Mouse (Mus musculus): Measurements from ENCODE around the gene Nox3. TPM values are rescaled to one million over a fixed set of nuclear protein-coding genes. Genes with fewer than 3 reads are reported as not detected.

Nox3 gene
- polyA plus RNA-seq, 1 experiment from 2014 or later: not detected

DNA sequence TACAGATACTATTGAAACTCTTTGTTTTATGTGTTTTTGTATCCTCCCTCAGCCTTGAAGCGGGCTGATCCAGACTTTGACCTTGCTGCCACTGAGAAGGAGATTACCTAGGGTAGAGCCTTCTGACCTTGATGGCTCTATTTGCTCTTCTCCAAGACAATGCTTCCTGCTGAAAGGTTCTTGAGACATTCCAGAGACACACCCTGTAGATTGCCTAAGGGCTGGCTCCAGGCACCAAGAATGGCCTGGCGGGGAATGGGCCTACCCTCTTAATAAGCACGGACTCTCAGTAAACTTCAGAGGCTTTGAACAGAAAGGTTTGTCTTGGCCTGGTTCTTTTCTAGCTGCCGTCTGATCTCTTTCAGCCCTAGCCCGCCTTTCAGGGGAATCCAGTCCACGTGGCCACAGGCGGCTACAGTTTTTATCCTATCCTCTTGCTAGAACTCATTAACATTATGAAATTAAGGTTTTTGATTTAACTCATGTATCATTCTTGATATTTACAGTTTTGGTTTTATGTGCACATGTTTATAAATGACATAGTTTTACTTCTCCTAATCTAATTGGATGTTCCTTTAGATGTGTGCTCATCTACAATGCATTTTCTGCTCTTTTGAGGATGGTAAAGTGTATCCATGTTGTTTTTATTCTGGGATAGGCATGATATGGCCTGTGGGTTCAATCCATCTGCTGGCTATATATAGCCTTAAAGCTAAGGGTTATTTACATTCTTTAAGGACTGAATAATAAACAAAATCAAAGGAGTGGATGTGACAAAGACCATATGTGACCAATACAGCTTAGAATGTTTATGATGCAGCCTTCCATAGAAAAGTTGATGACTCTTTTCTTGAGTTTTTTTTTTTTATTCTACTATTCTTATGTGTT lies 79.5 kb downstream of the Nox3 start:
- 30% methylated on average over 7 of the region's 7 CpGs for WGBS
- no peaks in the 10 kb centered on the region for H3K9me3 ChIP-seq (ENCODE audit: control insufficient read depth, low read length)
- no peaks in the 10 kb centered on the region for H3K36me3 ChIP-seq (ENCODE audit: control insufficient read depth, insufficient read depth, low read length)
- no peaks in the 10 kb centered on the region for H3K27me3 ChIP-seq (replicated peaks; ENCODE audit: control insufficient read depth, insufficient read depth, low read length)
- DNase-seq (ENCODE audit: low spot score): no peak
- H3K9ac ChIP-seq (ENCODE audit: low read length): no peak overlapping the region
- ATAC-seq (replicated peaks; ENCODE audit: low FRiP score, low TSS enrichment, low read depth): no peak; the same call in 1 of the 2 replicates
- 0 out of 2 replicates have a peak, but pooled peaks cover 3% of the 10 kb centered on the region for H3K4me1 ChIP-seq (replicated peaks; ENCODE audit: control insufficient read depth, insufficient read depth, low read length)
- H3K4me3 ChIP-seq (ENCODE audit: low read depth, low read length): no peak overlapping the region
- H3K27ac ChIP-seq (ENCODE audit: low read depth): peak overlapping the region; percentile 38; the same call in 1 of the 2 replicates
- H3K4me2 ChIP-seq (ENCODE audit: low read length): no peak overlapping the region

DNA sequence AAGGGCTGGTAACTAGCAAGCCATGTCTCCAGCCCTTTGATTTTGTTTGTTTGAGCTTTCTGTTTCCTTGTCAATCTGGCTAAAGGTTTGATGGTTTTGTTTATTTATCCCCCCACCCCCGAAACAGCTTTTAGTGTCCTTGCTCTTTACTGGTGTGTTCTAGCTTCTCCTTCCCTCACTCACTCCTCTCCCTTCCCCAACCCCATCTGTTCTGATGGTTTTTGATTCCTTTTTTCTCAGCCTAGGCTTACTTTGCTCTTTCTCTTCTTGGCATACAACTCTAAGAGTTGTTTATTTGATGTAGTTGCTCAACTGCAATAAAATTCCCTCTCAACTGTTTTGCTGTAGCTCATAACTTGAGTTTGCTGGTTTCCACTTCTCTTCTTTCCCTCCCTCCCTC lies 80.5 kb downstream of the Nox3 start:
- 27% methylated on average over 1 of the region's 1 CpGs for whole genome bisulfite sequencing
- H3K27ac ChIP-seq (ENCODE audit: low read depth): no peak overlapping the region

DNA sequence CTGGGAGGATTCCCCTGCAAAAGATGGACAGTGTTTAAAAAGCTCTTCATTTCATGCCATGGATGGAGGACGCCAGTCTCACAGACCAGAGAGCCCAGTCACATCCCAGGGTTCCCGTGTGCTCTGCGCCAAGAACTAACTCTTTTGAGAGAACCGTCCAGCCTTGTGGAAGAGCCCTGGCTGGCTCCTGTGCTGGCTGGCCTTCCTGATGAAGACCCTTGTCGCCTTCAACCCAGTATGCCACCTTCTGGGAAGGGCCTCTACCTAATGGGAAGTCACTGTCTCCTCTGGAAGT lies 84.3 kb downstream of the Nox3 start:
- Histone ChIP-seq H3K4me3 (ENCODE audit: low read depth, low read length) (no peak overlapping the region), H3K36me3 (ENCODE audit: control insufficient read depth, insufficient read depth, low read length) (no peaks in the 10 kb centered on the region), H3K27me3 (replicated peaks; ENCODE audit: control insufficient read depth, insufficient read depth, low read length) (no peaks in the 10 kb centered on the region), H3K27ac (ENCODE audit: low read depth) (no peak overlapping the region), H3K4me1 (replicated peaks; ENCODE audit: control insufficient read depth, insufficient read depth, low read length) (0 out of 2 replicates have a peak, but pooled peaks cover under 1% of the 10 kb centered on the region), H3K4me2 (ENCODE audit: low read length) (no peak overlapping the region), H3K9me3 (ENCODE audit: control insufficient read depth, low read length) (no peaks in the 10 kb centered on the region), H3K9ac (ENCODE audit: low read length) (no peak overlapping the region)
- 80% methylated on average over 5 of the region's 5 CpGs for WGBS
- no peak for ATAC-seq (replicated peaks; ENCODE audit: low FRiP score, low TSS enrichment, low read depth)
- no peak for DNase-seq (ENCODE audit: low spot score)

More for the DNA sequence above, 80.5 kb downstream of the Nox3 start:
- ATAC-seq (replicated peaks; ENCODE audit: low FRiP score, low TSS enrichment, low read depth): no peak
- no peak for DNase-seq (ENCODE audit: low spot score)
- no peaks in the 10 kb centered on the region for H3K27me3 ChIP-seq (replicated peaks; ENCODE audit: control insufficient read depth, insufficient read depth, low read length)
- no peak overlapping the region for H3K9ac ChIP-seq (ENCODE audit: low read length)
- no peak overlapping the region for H3K4me2 ChIP-seq (ENCODE audit: low read length)
- no peak overlapping the region for H3K4me3 ChIP-seq (ENCODE audit: low read depth, low read length)
- no peaks in the 10 kb centered on the region for H3K9me3 ChIP-seq (ENCODE audit: control insufficient read depth, low read length)
- no peaks in the 10 kb centered on the region for H3K36me3 ChIP-seq (ENCODE audit: control insufficient read depth, insufficient read depth, low read length)
- H3K4me1 ChIP-seq (replicated peaks; ENCODE audit: control insufficient read depth, insufficient read depth, low read length): 0 out of 2 replicates have a peak, but pooled peaks cover 3% of the 10 kb centered on the region

DNA sequence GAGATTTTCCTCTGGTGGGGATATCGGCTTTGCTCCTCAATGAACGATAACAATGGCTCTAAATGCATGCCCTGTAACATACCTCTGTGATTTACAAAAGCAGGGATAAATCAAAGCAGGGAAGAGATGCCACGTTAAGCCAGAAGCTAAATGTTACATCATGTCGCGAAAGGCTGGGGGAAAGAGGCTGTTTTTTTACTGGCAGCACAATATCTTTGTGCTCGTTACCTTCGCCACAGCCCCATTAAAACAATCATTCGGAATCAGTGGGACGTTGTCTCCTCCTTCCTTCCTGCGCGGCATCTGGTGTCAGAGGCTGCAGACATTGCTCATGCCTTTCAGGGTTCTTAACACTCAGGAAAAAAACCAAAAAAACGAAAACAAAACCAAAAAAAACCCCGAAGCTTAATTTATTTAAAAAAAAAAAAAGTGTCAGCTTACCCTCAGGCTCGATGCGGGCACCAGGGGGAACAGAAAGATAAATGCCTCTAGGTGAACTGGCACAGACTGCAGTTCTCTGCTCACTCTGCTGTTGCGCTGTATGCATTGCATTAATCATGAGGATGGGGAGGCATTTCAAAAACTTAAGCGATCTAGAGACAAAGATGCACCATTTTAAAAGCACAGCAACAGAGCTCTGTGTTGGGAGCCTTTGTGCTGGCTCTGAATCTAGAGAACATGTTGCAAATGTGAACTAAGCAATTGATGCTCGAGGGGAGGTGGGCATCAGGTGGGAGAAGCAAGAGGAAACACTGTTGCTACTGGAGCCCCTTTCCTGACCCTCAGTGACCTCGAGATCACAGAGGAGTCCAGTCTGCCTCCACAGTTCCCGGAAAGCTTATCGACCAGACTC lies 84.9 kb downstream of the Nox3 start:
- peak overlapping the region; percentile 12; the same call in 1 of the 2 replicates for H3K4me3 ChIP-seq (ENCODE audit: low read depth, low read length)
- H3K9ac ChIP-seq (ENCODE audit: low read length): peak overlapping the region; percentile 11; the same call in 1 of the 2 replicates
- no peaks in the 10 kb centered on the region for H3K9me3 ChIP-seq (ENCODE audit: control insufficient read depth, low read length)
- ATAC-seq (replicated peaks; ENCODE audit: low FRiP score, low TSS enrichment, low read depth) (no peak), DNase-seq (ENCODE audit: low spot score) (no peak)
- no peaks in the 10 kb centered on the region for H3K36me3 ChIP-seq (ENCODE audit: control insufficient read depth, insufficient read depth, low read length)
- H3K4me1 ChIP-seq (replicated peaks; ENCODE audit: control insufficient read depth, insufficient read depth, low read length): no peaks in the 10 kb centered on the region
- WGBS: 19% methylated on average over 21 of the region's 21 CpGs
- peak overlapping the region; percentile 41 for H3K4me2 ChIP-seq (ENCODE audit: low read length)
- H3K27ac ChIP-seq (ENCODE audit: low read depth): no peak overlapping the region
- H3K27me3 ChIP-seq (replicated peaks; ENCODE audit: control insufficient read depth, insufficient read depth, low read length): no peaks in the 10 kb centered on the region

DNA sequence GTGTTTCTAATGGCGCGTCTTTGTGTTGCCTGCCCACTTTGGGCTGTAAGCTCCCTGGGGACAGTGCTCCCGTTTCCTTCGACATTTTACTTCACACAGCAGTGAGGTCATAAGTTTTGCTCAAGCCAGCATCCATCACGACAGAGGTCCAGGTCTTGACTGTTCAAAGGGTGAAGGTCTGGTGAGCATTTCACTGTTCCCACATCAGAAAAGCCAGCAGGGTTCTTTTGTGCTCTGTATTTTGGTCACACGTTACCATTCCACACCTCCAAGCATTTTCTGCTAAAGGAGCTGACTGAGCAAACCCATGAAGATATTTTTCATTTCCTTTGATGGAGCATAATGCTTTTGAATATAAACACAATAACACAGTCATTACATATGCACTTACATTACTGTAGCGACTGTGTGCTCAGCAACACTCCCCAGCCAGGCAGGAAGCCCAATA lies 85.7 kb downstream of the Nox3 start:
- H3K36me3 ChIP-seq (ENCODE audit: control insufficient read depth, insufficient read depth, low read length): no peaks in the 10 kb centered on the region
- H3K27me3 ChIP-seq (replicated peaks; ENCODE audit: control insufficient read depth, insufficient read depth, low read length): no peaks in the 10 kb centered on the region
- WGBS: 65% methylated on average over 7 of the region's 7 CpGs
- no peaks in the 10 kb centered on the region for H3K9me3 ChIP-seq (ENCODE audit: control insufficient read depth, low read length)
- H3K4me2 ChIP-seq (ENCODE audit: low read length): no peak overlapping the region
- no peak overlapping the region for H3K9ac ChIP-seq (ENCODE audit: low read length)
- H3K4me1 ChIP-seq (replicated peaks; ENCODE audit: control insufficient read depth, insufficient read depth, low read length): no peaks in the 10 kb centered on the region
- H3K4me3 ChIP-seq (ENCODE audit: low read depth, low read length): no peak overlapping the region
- H3K27ac ChIP-seq (ENCODE audit: low read depth): no peak overlapping the region
- DNase-seq (ENCODE audit: low spot score): no peak
- ATAC-seq (replicated peaks; ENCODE audit: low FRiP score, low TSS enrichment, low read depth): no peak

DNA sequence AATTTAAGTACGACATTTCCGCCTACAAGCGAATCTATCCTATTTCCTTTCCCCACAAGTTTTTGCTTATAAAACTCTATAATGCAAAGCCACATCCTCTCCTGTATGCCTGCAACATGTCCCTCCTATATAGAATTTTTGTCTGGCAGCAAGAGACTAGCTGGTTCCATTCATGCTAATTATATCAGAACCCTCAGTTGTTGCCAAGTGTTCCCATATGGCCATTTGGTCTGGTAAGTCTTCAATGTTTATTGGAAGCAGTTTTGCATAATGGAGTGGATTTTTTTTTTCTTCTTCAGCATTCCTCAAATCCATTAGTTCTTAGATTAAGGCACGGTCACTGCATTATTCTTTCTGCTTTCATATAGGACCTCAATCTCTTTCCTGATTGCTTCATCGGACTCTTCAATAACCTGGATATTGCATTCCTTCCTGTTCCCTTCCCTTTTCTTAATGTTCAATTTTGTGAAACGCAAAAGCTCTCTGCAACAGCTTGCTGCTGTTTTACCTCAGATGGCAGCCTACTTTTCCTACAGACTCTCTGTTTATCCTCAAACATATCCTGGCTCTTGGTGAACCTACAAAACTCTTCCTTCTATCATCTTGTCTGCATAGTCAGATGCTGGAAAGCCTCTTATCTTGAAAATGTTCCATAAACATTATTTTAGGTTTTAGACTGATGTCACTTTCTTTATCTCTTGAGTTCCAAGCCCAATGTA lies 92.9 kb downstream of the Nox3 start:
- no peak overlapping the region for H3K9ac ChIP-seq (ENCODE audit: low read length)
- DNase-seq (ENCODE audit: low spot score) (no peak), ATAC-seq (replicated peaks; ENCODE audit: low FRiP score, low TSS enrichment, low read depth) (no peak)
- no peaks in the 10 kb centered on the region for H3K36me3 ChIP-seq (ENCODE audit: control insufficient read depth, insufficient read depth, low read length)
- H3K9me3 ChIP-seq (ENCODE audit: control insufficient read depth, low read length): no peaks in the 10 kb centered on the region
- H3K27ac ChIP-seq (ENCODE audit: low read depth): no peak overlapping the region
- H3K4me1 ChIP-seq (replicated peaks; ENCODE audit: control insufficient read depth, insufficient read depth, low read length): no peaks in the 10 kb centered on the region
- H3K27me3 ChIP-seq (replicated peaks; ENCODE audit: control insufficient read depth, insufficient read depth, low read length): no peaks in the 10 kb centered on the region
- H3K4me3 ChIP-seq (ENCODE audit: low read depth, low read length): no peak overlapping the region
- no peak overlapping the region for H3K4me2 ChIP-seq (ENCODE audit: low read length)
- WGBS: 69% methylated on average over 6 of the region's 6 CpGs

DNA sequence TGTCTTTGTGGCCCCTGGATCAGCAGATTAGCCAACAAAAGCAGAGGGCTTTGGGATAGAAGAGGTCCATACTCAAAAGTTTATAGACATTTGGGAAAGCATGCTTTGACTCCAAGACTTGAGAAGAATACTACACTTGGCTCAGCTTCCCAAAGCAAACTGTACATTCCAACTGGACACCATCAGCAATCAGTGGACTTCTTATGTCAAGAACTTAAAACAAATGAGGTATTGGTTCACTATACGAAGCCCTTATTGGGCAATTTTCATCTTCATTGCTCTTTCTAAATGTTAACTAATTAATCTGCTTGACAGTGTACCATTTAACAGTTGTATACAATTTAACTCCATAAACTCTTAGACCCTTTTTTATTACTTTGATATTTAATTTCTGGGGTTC lies 97.7 kb downstream of the Nox3 start:
- Histone ChIP-seq H3K27me3 (replicated peaks; ENCODE audit: control insufficient read depth, insufficient read depth, low read length) (no peaks in the 10 kb centered on the region), H3K4me3 (ENCODE audit: low read depth, low read length) (no peak overlapping the region), H3K36me3 (ENCODE audit: control insufficient read depth, insufficient read depth, low read length) (no peaks in the 10 kb centered on the region), H3K9ac (ENCODE audit: low read length) (no peak overlapping the region), H3K27ac (ENCODE audit: low read depth) (no peak overlapping the region), H3K9me3 (ENCODE audit: control insufficient read depth, low read length) (no peaks in the 10 kb centered on the region), H3K4me2 (ENCODE audit: low read length) (no peak overlapping the region), H3K4me1 (replicated peaks; ENCODE audit: control insufficient read depth, insufficient read depth, low read length) (0 out of 2 replicates have a peak, but pooled peaks cover 3% of the 10 kb centered on the region)
- 84% methylated on average over 1 of the region's 1 CpGs for WGBS
- ATAC-seq (replicated peaks; ENCODE audit: low FRiP score, low TSS enrichment, low read depth) (no peak), DNase-seq (ENCODE audit: low spot score) (no peak)

DNA sequence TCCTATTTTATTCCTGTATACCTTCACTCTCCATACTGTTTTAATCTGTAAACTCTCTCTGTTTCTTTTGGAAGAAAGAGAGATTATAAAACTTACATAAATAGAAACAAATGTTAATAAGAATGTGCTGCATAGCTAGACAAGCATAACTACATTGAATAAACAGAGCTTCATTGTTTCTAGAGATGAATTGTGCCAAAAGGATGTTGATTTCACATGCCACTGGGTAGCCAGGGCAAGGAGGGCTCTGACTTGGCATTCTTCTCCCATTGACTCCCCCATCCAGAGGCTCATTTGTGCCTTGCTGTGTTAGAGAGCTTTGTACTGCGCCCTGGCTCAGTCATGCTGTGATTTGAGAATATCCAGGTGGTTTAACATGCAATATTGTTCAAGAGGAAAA lies 98.2 kb downstream of the Nox3 start:
- 0 out of 2 replicates have a peak, but pooled peaks cover 3% of the 10 kb centered on the region for H3K4me1 ChIP-seq (replicated peaks; ENCODE audit: control insufficient read depth, insufficient read depth, low read length)
- no peaks in the 10 kb centered on the region for H3K36me3 ChIP-seq (ENCODE audit: control insufficient read depth, insufficient read depth, low read length)
- no peak overlapping the region for H3K4me2 ChIP-seq (ENCODE audit: low read length)
- H3K27ac ChIP-seq (ENCODE audit: low read depth): no peak overlapping the region
- H3K9me3 ChIP-seq (ENCODE audit: control insufficient read depth, low read length): no peaks in the 10 kb centered on the region
- H3K27me3 ChIP-seq (replicated peaks; ENCODE audit: control insufficient read depth, insufficient read depth, low read length): no peaks in the 10 kb centered on the region
- H3K4me3 ChIP-seq (ENCODE audit: low read depth, low read length): no peak overlapping the region
- ATAC-seq (replicated peaks; ENCODE audit: low FRiP score, low TSS enrichment, low read depth) (no peak), DNase-seq (ENCODE audit: low spot score) (no peak)
- H3K9ac ChIP-seq (ENCODE audit: low read length): no peak overlapping the region
- WGBS: 77% methylated on average over 1 of the region's 1 CpGs

Measured in intestine, embryonic 14.5 days (tissue).